Mouse (Mus musculus): Measurements from ENCODE around the gene Ripk4.

GRCm38 (mm10) chr16:97763061-97763989 is at the start of gene Ripk4:
- TF ChIP-seq CTCF (IDR thresholded peaks at IDR 0.05; ENCODE audit: low read depth) (no peak), EP300 (IDR thresholded peaks at IDR 0.05; ENCODE audit: low read depth) (no peak)
